Mouse (Mus musculus): ENCODE data around the gene Arfgef2. TPM values are rescaled to one million over a fixed set of nuclear protein-coding genes. Genes with fewer than 3 reads are reported as not detected.

The Arfgef2 gene
- polyA plus RNA-seq, 1 experiment from 2014 or later = 4.4 TPM

DNA sequence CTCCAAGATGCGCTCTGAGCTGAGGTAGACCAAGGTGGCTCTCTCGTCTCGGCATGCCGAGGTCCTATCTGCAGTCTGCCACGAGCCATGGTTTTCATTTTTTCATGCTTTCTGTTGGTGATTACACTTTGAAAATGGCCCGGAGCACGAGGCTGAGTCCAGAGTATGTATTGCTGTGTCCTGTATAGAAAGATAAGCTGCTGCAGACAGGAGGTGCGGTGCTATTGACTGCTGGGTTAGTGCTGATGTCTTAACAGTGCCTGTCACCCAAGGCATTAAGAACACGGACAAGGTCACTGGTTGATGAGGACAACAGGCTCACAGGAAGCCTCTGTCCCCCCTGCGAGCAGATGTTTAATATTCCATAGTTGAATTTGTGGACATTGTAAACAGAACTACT lies 65.5 kb downstream of the Arfgef2 start:
- H3K36me3 ChIP-seq = peaks cover 87% of the 10 kb centered on the region
- H3K9me3 ChIP-seq (replicated peaks) = no peaks in the 10 kb centered on the region
- no peak for ATAC-seq (replicated peaks; ENCODE audit: low FRiP score)
- no peak overlapping the region for H3K4me2 ChIP-seq
- H3K27ac ChIP-seq = no peak overlapping the region
- H3K9ac ChIP-seq = no peak overlapping the region
- peaks cover 2% of the 10 kb centered on the region; the same call in 1 of the 2 replicates for H3K4me1 ChIP-seq
- WGBS = 89% methylated on average over 10 of the region's 10 CpGs
- H3K4me3 ChIP-seq (replicated peaks) = no peak overlapping the region
- no peaks in the 10 kb centered on the region for H3K27me3 ChIP-seq

- Histone ChIP-seq H3K4me2 (no peak overlapping the region), H3K4me1 (peaks cover 2% of the 10 kb centered on the region; the same call in 1 of the 2 replicates), H3K9ac (no peak overlapping the region), H3K27me3 (no peaks in the 10 kb centered on the region), H3K27ac (no peak overlapping the region), H3K9me3 (replicated peaks) (no peaks in the 10 kb centered on the region), H3K4me3 (replicated peaks) (no peak overlapping the region), H3K36me3 (peaks cover 87% of the 10 kb centered on the region)
- 81% methylated on average over 10 of the region's 10 CpGs for WGBS
- no peak for ATAC-seq (replicated peaks; ENCODE audit: low FRiP score)
Observed at GRCm38 (mm10) chr2:166874675-166875280, 69.4 kb downstream of the Arfgef2 start.

DNA sequence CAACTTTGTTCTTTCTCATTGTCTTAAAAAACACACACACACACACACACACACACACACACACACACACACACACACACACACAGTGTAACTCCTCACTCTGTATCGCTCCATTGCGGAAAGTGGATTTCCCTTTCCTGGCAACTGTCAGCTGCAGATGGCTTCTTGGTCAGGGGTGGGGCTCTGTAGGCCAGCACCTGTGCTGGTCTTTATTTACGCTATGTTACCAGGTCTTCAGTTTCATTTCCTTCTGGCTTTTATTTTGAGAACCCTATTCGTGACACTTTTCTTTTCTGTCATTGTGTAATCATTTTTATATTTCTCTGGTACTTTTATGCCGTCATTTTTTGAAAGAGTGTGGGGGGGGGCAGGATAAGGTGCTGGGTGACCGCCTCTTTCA lies 70.2 kb downstream of the Arfgef2 start:
- 87% methylated on average over 6 of the region's 6 CpGs for WGBS
- no peaks in the 10 kb centered on the region for H3K9me3 ChIP-seq (replicated peaks)
- no peaks in the 10 kb centered on the region for H3K27me3 ChIP-seq
- H3K4me2 ChIP-seq = no peak overlapping the region
- H3K9ac ChIP-seq = no peak overlapping the region
- no peak overlapping the region for H3K27ac ChIP-seq
- no peak for ATAC-seq (replicated peaks; ENCODE audit: low FRiP score)
- H3K36me3 ChIP-seq = peaks cover 84% of the 10 kb centered on the region
- H3K4me1 ChIP-seq = peaks cover under 1% of the 10 kb centered on the region; the same call in 1 of the 2 replicates
- no peak overlapping the region for H3K4me3 ChIP-seq (replicated peaks)

DNA sequence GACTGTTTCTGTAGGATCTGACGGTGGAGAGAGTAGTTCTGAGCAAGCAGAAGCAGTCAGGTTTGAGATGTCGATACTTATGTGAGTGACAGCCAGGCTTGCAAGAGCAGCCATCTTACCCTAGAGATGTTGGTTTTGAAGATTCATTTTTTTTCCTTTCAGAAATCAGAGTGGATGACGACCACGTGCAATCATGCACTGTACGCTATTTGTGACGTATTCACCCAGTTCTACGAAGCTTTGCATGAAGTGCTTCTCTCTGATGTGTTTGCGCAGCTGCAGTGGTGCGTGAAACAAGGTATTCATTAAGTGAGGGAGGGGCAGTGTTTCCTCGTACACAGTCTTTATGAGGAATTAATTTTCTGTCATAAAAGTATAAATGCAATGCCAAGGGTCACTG lies 70.9 kb downstream of the Arfgef2 start:
- ATAC-seq (replicated peaks; ENCODE audit: low FRiP score) = no peak
- Histone ChIP-seq H3K27me3 (no peaks in the 10 kb centered on the region), H3K4me1 (no peaks in the 10 kb centered on the region), H3K9ac (no peak overlapping the region), H3K4me2 (no peak overlapping the region), H3K4me3 (replicated peaks) (no peak overlapping the region), H3K27ac (no peak overlapping the region), H3K36me3 (peaks cover 84% of the 10 kb centered on the region), H3K9me3 (replicated peaks) (no peaks in the 10 kb centered on the region)
- 78% methylated on average over 10 of the region's 10 CpGs for WGBS

GRCm38 (mm10) chr2:166885066-166885465 lies 79.7 kb downstream of the Arfgef2 start:
- Histone ChIP-seq H3K4me2 (no peak overlapping the region), H3K4me1 (no peaks in the 10 kb centered on the region), H3K36me3 (peaks cover 31% of the 10 kb centered on the region), H3K9ac (no peak overlapping the region), H3K4me3 (replicated peaks) (no peak overlapping the region), H3K27me3 (no peaks in the 10 kb centered on the region), H3K9me3 (replicated peaks) (no peaks in the 10 kb centered on the region), H3K27ac (no peak overlapping the region)
- WGBS = 88% methylated on average over 7 of the region's 7 CpGs
- ATAC-seq (replicated peaks; ENCODE audit: low FRiP score) = no peak

DNA sequence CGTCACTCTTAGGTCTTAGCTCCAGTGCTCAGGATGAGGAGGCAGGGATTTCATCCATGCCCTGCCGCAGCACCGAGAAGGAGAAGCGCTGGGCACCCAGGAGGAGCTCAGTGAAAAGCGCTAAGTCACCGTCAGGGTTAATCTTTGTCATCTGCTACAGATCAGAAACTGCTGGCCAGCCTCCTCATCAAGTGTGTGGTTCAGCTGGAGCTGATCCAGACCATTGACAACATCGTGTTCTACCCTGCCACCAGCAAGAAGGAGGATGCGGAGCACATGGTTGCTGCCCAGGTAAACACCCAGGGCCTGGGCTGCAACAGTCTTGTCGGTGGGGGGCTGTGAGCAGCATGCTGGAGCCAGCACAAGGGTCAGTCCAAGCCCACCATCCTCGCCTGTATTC lies 80.2 kb downstream of the Arfgef2 start:
- no peak overlapping the region for H3K27ac ChIP-seq
- H3K9me3 ChIP-seq (replicated peaks) = no peaks in the 10 kb centered on the region
- no peak overlapping the region for H3K4me3 ChIP-seq (replicated peaks)
- no peak overlapping the region for H3K9ac ChIP-seq
- H3K4me2 ChIP-seq = no peak overlapping the region
- WGBS = 78% methylated on average over 10 of the region's 10 CpGs
- H3K36me3 ChIP-seq = peaks cover 34% of the 10 kb centered on the region
- ATAC-seq (replicated peaks; ENCODE audit: low FRiP score) = no peak
- no peaks in the 10 kb centered on the region for H3K27me3 ChIP-seq
- H3K4me1 ChIP-seq = no peaks in the 10 kb centered on the region

GRCm38 (mm10) chr2:166886231-166886630 lies 80.8 kb downstream of the Arfgef2 start:
- H3K36me3 ChIP-seq = peaks cover 33% of the 10 kb centered on the region
- H3K4me3 ChIP-seq (replicated peaks) = no peak overlapping the region
- no peak overlapping the region for H3K4me2 ChIP-seq
- no peaks in the 10 kb centered on the region for H3K27me3 ChIP-seq
- WGBS = 78% methylated on average over 3 of the region's 3 CpGs
- no peak for ATAC-seq (replicated peaks; ENCODE audit: low FRiP score)
- no peaks in the 10 kb centered on the region for H3K4me1 ChIP-seq
- H3K9me3 ChIP-seq (replicated peaks) = no peaks in the 10 kb centered on the region
- no peak overlapping the region for H3K27ac ChIP-seq
- no peak overlapping the region for H3K9ac ChIP-seq

DNA sequence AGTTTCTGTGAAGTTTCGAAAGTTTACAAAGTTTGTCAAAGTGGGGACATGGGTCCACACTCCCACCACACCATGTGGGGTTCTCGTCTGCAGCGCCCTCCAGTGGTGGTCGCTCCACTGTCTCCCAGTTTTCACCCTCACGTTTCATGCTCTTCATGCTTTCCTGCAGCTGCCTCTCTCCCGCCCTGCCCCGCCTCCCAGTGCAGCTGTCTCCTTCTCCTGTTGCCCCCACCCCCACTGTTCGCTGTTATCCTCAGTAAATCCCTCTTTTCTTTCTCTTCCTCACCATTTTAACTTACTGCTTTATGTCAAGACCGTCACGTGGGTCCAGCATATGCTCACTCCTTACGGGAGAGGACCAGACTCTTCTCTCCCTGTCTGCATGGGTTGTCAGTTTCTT lies 82.4 kb downstream of the Arfgef2 start:
- Histone ChIP-seq H3K9ac (no peak overlapping the region), H3K9me3 (replicated peaks) (no peaks in the 10 kb centered on the region), H3K27ac (no peak overlapping the region), H3K27me3 (no peaks in the 10 kb centered on the region), H3K4me1 (no peaks in the 10 kb centered on the region), H3K4me2 (no peak overlapping the region), H3K36me3 (peaks cover 43% of the 10 kb centered on the region), H3K4me3 (replicated peaks) (no peak overlapping the region)
- WGBS = 49% methylated on average over 11 of the region's 11 CpGs
- no peak for ATAC-seq (replicated peaks; ENCODE audit: low FRiP score)

GRCm38 (mm10) chr2:166891366-166891880 lies 86.0 kb downstream of the Arfgef2 start:
- Histone ChIP-seq H3K27ac (no peak overlapping the region), H3K4me3 (replicated peaks) (no peak overlapping the region), H3K9me3 (replicated peaks) (no peaks in the 10 kb centered on the region), H3K9ac (no peak overlapping the region), H3K36me3 (peaks cover 48% of the 10 kb centered on the region), H3K4me2 (no peak overlapping the region), H3K27me3 (no peaks in the 10 kb centered on the region), H3K4me1 (no peaks in the 10 kb centered on the region)
- 79% methylated on average over 9 of the region's 9 CpGs for WGBS
- ATAC-seq (replicated peaks; ENCODE audit: low FRiP score) = no peak

DNA sequence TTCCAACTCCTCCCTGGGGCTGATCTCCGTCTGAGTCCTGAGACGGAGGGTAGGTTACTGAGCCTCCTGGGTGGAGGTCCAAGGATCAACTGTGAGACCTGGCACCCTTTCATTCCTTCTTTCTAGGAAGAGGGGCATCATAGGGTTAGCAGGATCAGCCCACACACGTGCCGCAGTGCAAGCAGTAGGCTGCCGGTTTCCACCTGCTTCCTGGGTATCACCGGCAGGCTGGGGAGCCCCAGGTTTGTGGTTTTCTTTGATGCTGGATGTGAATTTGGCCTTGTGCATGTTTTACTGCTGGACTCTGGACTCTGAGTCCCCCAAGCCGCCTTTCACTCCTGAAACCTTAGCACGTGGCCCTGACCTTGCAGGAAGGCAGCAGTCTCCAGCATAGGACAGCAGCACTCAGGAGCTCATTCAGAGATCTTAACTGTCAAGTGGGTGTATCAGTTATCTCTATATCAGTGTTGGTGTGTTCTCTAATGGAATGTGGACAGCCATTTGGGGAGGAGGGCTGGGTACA lies 86.8 kb downstream of the Arfgef2 start:
- no peak for ATAC-seq (replicated peaks; ENCODE audit: low FRiP score)
- WGBS = 89% methylated on average over 8 of the region's 8 CpGs
- no peaks in the 10 kb centered on the region for H3K4me1 ChIP-seq
- H3K27me3 ChIP-seq = no peaks in the 10 kb centered on the region
- H3K9me3 ChIP-seq (replicated peaks) = no peaks in the 10 kb centered on the region
- H3K27ac ChIP-seq = no peak overlapping the region
- H3K4me3 ChIP-seq (replicated peaks) = no peak overlapping the region
- peaks cover 48% of the 10 kb centered on the region for H3K36me3 ChIP-seq
- no peak overlapping the region for H3K9ac ChIP-seq
- no peak overlapping the region for H3K4me2 ChIP-seq

DNA sequence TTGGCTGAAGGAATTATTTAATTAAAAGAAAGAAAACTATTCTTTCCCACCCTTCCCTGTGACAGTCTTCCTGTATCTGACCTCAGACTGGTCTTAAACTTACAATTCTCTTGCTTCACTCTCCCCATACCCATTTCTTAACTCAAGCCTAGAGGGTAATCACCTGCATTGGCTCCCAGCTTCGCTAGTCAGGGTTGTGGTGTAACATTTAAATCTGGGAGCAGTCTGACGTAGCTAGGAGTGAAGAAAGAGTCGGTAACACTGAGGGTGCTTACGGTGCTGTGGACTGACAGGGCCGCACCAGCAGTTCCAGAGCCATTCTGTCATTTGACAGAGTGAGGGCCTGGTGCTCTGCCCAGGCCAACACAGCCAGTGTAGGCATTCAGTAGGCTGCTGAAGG lies 87.6 kb downstream of the Arfgef2 start:
- Histone ChIP-seq H3K9ac (no peak overlapping the region), H3K27ac (no peak overlapping the region), H3K27me3 (no peaks in the 10 kb centered on the region), H3K4me1 (no peaks in the 10 kb centered on the region), H3K4me2 (no peak overlapping the region), H3K36me3 (peaks cover 48% of the 10 kb centered on the region), H3K9me3 (replicated peaks) (no peaks in the 10 kb centered on the region), H3K4me3 (replicated peaks) (no peak overlapping the region)
- ATAC-seq (replicated peaks; ENCODE audit: low FRiP score) = no peak
- 93% methylated on average over 5 of the region's 5 CpGs for WGBS

DNA sequence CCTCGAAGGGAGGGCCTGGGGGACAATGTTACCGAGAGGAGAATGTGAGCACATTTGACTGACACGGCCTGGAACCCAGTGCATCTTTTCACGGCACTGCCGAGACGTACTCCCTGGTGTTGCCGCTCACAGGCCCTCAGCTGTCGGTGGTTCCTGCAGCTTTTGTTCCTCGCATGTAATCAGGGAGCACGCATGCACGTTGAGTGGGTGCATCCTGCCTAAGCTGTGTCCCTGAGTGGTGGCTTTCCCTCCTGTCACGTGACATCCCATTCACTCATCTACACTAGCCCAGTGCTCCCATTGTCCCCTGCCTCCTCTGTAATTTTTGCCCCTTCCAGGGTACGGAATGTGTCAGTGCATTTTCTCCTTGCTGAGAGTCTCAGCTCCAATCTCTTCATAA lies 91.0 kb downstream of the Arfgef2 start:
- Histone ChIP-seq H3K9ac (no peak overlapping the region), H3K27ac (no peak overlapping the region), H3K36me3 (peaks cover 34% of the 10 kb centered on the region), H3K27me3 (no peaks in the 10 kb centered on the region), H3K4me1 (no peaks in the 10 kb centered on the region), H3K4me3 (replicated peaks) (no peak overlapping the region), H3K4me2 (no peak overlapping the region), H3K9me3 (replicated peaks) (no peaks in the 10 kb centered on the region)
- WGBS = 89% methylated on average over 13 of the region's 13 CpGs
- ATAC-seq (replicated peaks; ENCODE audit: low FRiP score) = no peak

DNA sequence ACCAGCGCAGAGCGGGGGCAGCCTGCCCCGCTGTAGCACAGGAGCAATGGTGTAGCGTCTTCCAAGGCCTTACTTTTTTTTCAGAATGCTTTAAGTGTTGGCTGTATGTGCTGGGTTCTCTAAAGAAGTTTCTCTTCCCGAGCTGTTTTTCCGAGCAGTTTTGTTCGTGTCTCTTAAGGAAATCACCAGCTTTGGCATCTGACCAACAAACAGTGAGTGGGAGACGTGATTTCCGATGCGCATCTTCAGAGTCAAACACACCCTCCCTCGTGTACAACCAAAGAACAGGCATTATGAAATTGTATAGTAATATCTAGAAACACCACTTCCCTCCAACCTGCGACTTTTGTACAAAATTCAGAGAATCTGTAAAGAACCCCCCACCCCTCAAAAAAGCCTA lies 91.6 kb downstream of the Arfgef2 start:
- WGBS = 87% methylated on average over 12 of the region's 12 CpGs
- no peak for ATAC-seq (replicated peaks; ENCODE audit: low FRiP score)

More for the DNA sequence above, 91.6 kb downstream of the Arfgef2 start:
- Histone ChIP-seq H3K4me3 (replicated peaks) (no peak overlapping the region), H3K4me1 (no peaks in the 10 kb centered on the region), H3K27ac (no peak overlapping the region), H3K9me3 (replicated peaks) (no peaks in the 10 kb centered on the region), H3K4me2 (no peak overlapping the region), H3K36me3 (peaks cover 28% of the 10 kb centered on the region), H3K9ac (no peak overlapping the region), H3K27me3 (no peaks in the 10 kb centered on the region)

Data from kidney, embryonic 15.5 days (tissue).